ENCODE assay signal across 10 mouse cellular contexts in the genomic region with DNA sequence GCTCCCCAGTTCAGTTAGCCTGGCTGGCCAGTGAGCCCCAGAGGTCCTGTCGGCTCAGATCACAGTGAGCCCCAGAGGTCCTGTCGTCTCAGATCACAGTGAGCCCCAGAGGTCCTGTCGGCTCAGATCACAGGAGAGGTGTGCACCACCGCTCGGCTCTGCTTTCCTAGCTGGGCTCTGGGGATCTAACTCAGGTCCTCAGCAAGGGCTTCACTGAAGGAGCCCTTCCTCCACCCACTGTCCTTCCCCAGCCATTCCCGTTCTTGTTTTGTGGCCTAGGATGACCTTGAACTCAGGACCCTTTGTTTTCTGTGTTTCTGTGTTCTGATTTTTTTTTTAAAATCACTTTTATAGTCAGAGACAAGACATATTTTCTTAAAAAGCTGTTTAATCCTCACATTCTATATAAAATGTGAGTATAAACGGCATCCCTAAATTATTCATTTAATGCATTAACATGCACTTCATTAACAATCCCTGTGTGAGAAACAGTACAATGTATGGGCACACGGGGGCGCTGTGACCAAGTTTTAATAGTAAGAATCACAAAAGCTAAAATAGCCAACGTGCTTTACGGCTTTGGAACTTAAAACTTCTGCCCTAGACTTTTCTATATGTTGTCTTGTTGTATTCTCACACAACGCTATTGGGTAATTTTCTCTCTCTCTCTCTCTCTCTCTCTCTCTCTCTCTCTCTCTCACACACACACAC. TPM values are rescaled to one million over a fixed set of nuclear protein-coding genes. Genes with fewer than 3 reads are reported as not detected.
DNase-seq lines count a peak whose midpoint lies in the region; ATAC-seq lines count a peak whose summit lies in the region.
"Had no signal": no experiment of that assay in that cellular context is flagged by ENCODE, and none has a peak within 500 bp of the region (broad histone marks: within the 10 kb centered on the region; RNA-seq: fewer than 3 reads in every experiment).

No protein-coding gene starts in this region.

- no peaks in the 10 kb centered on the region for H3K36me3 ChIP-seq in embryonic facial prominence, embryonic 11.5 days (replicated peaks; ENCODE audit: control insufficient read depth, insufficient read depth, low read depth, low read length)
- no peaks in the 10 kb centered on the region for H3K36me3 ChIP-seq in liver, embryonic 13.5 days
- H3K36me3 ChIP-seq: limb, embryonic 15.5 days had no signal

- no peak overlapping the region for H3K9ac ChIP-seq in embryonic facial prominence, embryonic 11.5 days (replicated peaks; ENCODE audit: low read length)
- no peak overlapping the region for H3K9ac ChIP-seq in liver, embryonic 13.5 days
- H3K9ac ChIP-seq: limb, embryonic 15.5 days had no signal

- H3K4me2 ChIP-seq in embryonic facial prominence, embryonic 11.5 days (ENCODE audit: low read depth, low read length): no peak overlapping the region
- H3K4me2 ChIP-seq in liver, embryonic 13.5 days: no peak overlapping the region
- H3K4me2 ChIP-seq: limb, embryonic 15.5 days had no signal

- peak; percentile 54 to 71 for DNase-seq in adrenal gland, adult 18-20 months (ENCODE audit: low spot score in 2 of 2)
- DNase-seq in adrenal gland, postnatal 4 days (ENCODE audit: low spot score in 2 of 2): no peak
- DNase-seq in urinary bladder, postnatal 25 days (ENCODE audit: low spot score): peak; percentile 57
- no peak for DNase-seq in urinary bladder, postnatal 10 days (ENCODE audit: low spot score)
- peak; percentile 75 for DNase-seq in embryonic facial prominence, embryonic 11.5 days (ENCODE audit: low spot score)
- peak; percentile 28 to 66 for DNase-seq in kidney, adult 8-10 months
- DNase-seq in liver, embryonic 13.5 days: peak; percentile 7
- peak; percentile 71 to 85 for DNase-seq in right cerebral cortex, postnatal 10 days (ENCODE audit: low spot score in 2 of 2)

- no peak for ATAC-seq in embryonic facial prominence, embryonic 11.5 days (replicated peaks; ENCODE audit: insufficient number of reproducible peaks, low FRiP score, low TSS enrichment, low read depth)
- ATAC-seq in liver, embryonic 13.5 days (ENCODE audit: low read depth): no peak

- H3K9me3 ChIP-seq in embryonic facial prominence, embryonic 11.5 days (replicated peaks; ENCODE audit: control insufficient read depth, low read length): no peaks in the 10 kb centered on the region
- no peaks in the 10 kb centered on the region for H3K9me3 ChIP-seq in liver, embryonic 13.5 days (replicated peaks)
- H3K9me3 ChIP-seq: limb, embryonic 15.5 days had no signal

- H3K27me3 ChIP-seq in embryonic facial prominence, embryonic 11.5 days (ENCODE audit: control insufficient read depth, insufficient read depth, low read length): no peaks in the 10 kb centered on the region
- H3K27me3 ChIP-seq in liver, embryonic 13.5 days: no peaks in the 10 kb centered on the region
- H3K27me3 ChIP-seq: limb, embryonic 15.5 days had no signal

- WGBS in embryonic facial prominence, embryonic 11.5 days: 46% methylated on average over 12 of the region's 12 CpGs
- WGBS in liver, embryonic 13.5 days (ENCODE audit: insufficient replicate concordance): 41% methylated on average over 12 of the region's 12 CpGs

- H3K4me3 ChIP-seq in embryonic facial prominence, embryonic 11.5 days (ENCODE audit: low read depth, low read length): no peak overlapping the region
- no peak overlapping the region for H3K4me3 ChIP-seq in liver, embryonic 13.5 days (replicated peaks)
- H3K4me3 ChIP-seq: limb, embryonic 15.5 days had no signal

- no peaks in the 10 kb centered on the region for H3K4me1 ChIP-seq in embryonic facial prominence, embryonic 11.5 days (ENCODE audit: control insufficient read depth, insufficient read depth, low read length)
- H3K4me1 ChIP-seq in liver, embryonic 13.5 days (replicated peaks): no peaks in the 10 kb centered on the region

- H3K27ac ChIP-seq in embryonic facial prominence, embryonic 11.5 days (replicated peaks; ENCODE audit: low read depth, low read length): no peak overlapping the region
- H3K27ac ChIP-seq in liver, embryonic 13.5 days: no peak overlapping the region
- H3K27ac ChIP-seq: limb, embryonic 15.5 days had no signal

RNA-seq across cellular contexts. Expression of a gene that starts 16.1 kb away (rescaled TPM):
- total RNA-seq in adrenal gland, adult 18-20 months (2021): not detected
- not detected for total RNA-seq in adrenal gland, postnatal 4 days (2021)
- polyA plus RNA-seq in embryonic facial prominence, embryonic 11.5 days (2014; fragmentation: Nextera tagmentation; extraction: Ambion mirVana): not detected in 2 replicates
- polyA plus RNA-seq in liver, embryonic 13.5 days (2015; fragmentation: Nextera tagmentation; extraction: Ambion mirVana): not detected in 2 replicates
- polyA plus RNA-seq: C2C12; limb, embryonic 15.5 days had no signal

Comparison
In these comparisons a context has a peak if more than half of its experiments do, and no peak if none do; other contexts are left out.
1. DNase-seq: peak in adrenal gland, adult 18-20 months (2 of 2), urinary bladder, postnatal 25 days (single experiment), embryonic facial prominence, embryonic 11.5 days (single experiment), kidney, adult 8-10 months (2 of 2), liver, embryonic 13.5 days (single experiment) and right cerebral cortex, postnatal 10 days (2 of 2); none in adrenal gland, postnatal 4 days (0 of 2) and urinary bladder, postnatal 10 days (single experiment).